Mouse (Mus musculus) hindbrain, postnatal 0 days (tissue): ENCODE measurements around the gene Olfr1312. TPM values are rescaled to one million over a fixed set of nuclear protein-coding genes. Genes with fewer than 3 reads are reported as not detected.
"Not testable (repeated sequence)": the region's sequence is repeated elsewhere in the genome, so short reads cannot be mapped to it uniquely, and the experiment has no call there.

Experiments used
- ATAC-seq: fragments of 200-750 bp; cut with Nextera tagmentation; 2 replicates; pipeline ENCODE4 v1.8.0; 2017; ENCODE audit warnings: mild to moderate bottlenecking, moderate TSS enrichment, moderate library complexity
- DNase-seq: peaks from one replicate; pipeline ENCODE4 v3.0.0-alpha.2; 2015; ENCODE audit warnings: low spot score
- H3K27ac ChIP-seq: fragments of 300-500 bp; sonication (generic); 2 replicates; pipeline ENCODE4 v1.5.1; 2014; ENCODE audit warnings: mild to moderate bottlenecking
- H3K27me3 ChIP-seq: fragments of 300-500 bp; sonication (generic); 2 replicates; pipeline ENCODE4 v1.6.1; 2014; ENCODE audit warnings: low read length, mixed read lengths; ENCODE audit not compliant: insufficient read depth
- H3K36me3 ChIP-seq: fragments of 300-500 bp; sonication (generic); 2 replicates; pipeline ENCODE4 v1.6.1; 2014; ENCODE audit warnings: low read length, mixed read lengths; ENCODE audit not compliant: insufficient read depth
- H3K4me1 ChIP-seq: fragments of 300-500 bp; sonication (generic); 2 replicates; pipeline ENCODE4 v1.6.1; 2014; ENCODE audit warnings: antibody characterized with exemption, low read length, mixed read lengths; ENCODE audit not compliant: insufficient read depth
- H3K4me2 ChIP-seq: fragments of 300-500 bp; sonication (generic); 2 replicates; pipeline ENCODE4 v1.6.1; 2014; ENCODE audit warnings: low read depth, mild to moderate bottlenecking, low read length, moderate library complexity, mixed read lengths
- H3K4me3 ChIP-seq: fragments of 300-500 bp; sonication (generic); 2 replicates; pipeline ENCODE4 v1.5.1; 2014; ENCODE audit warnings: low read length
- H3K9ac ChIP-seq: fragments of 300-500 bp; sonication (generic); replicated peaks from 2 replicates; pipeline ENCODE4 v1.6.1; 2014; ENCODE audit warnings: mild to moderate bottlenecking, low read length, moderate library complexity, mixed read lengths
- H3K9me3 ChIP-seq: fragments of 300-500 bp; sonication (generic); 2 replicates; pipeline ENCODE4 v1.6.1; 2016; ENCODE audit warnings: low read length, mixed read lengths
- CTCF ChIP-seq: IDR thresholded peaks from 2 replicates; pipeline ENCODE4 v1.5.1; 2016; ENCODE audit warnings: antibody characterized with exemption, control low read depth, low read depth
- WGBS: fragments of 180-500 bp; shearing (Covaris S2); extraction: QIAGEN DNeasy Blood & Tissue Kit; methylation state at CpG from one replicate; pipeline ENCODE4 v1.1.7; 2014; 5-methylcytosine and 5-hydroxymethylcytosine counted together
- polyA plus RNA-seq: library from polyadenylated mRNA; unstranded; fragments of >200 nt; fragmentation: Nextera tagmentation; extraction: Ambion mirVana; gene quantifications from 2 replicates; pipeline ENCODE4 v1.2.1, GENCODE M21; 2015
- total RNA-seq: library from RNA; depleted of rRNA; stranded (reverse); fragments of >200 nt; gene quantifications from 2 replicates; pipeline ENCODE4 v1.2.3, GENCODE M21; 2014; rRNA removed

The Olfr1312 gene
- total RNA-seq: not detected in 2 replicates
- polyA plus RNA-seq: not detected in 2 replicates

- no peak within 1 kb of the TSS for H3K9ac ChIP-seq
- 33% methylated on average over 1 of the region's 1 CpGs for WGBS
- TF ChIP-seq CTCF: no peak
- no peak within 1 kb of the TSS for H3K27ac ChIP-seq
- H3K4me1 ChIP-seq: no peaks in the 10 kb centered on the region
- H3K4me3 ChIP-seq: no peak within 1 kb of the TSS
- H3K4me2 ChIP-seq: no peak within 1 kb of the TSS
- no peaks in the 10 kb centered on the region for H3K9me3 ChIP-seq
- no peak for ATAC-seq
- no peaks in the 10 kb centered on the region for H3K27me3 ChIP-seq
- DNase-seq: no peak
- H3K36me3 ChIP-seq: no peaks in the 10 kb centered on the region
Measured at GRCm38 (mm10) chr2:112050138-112050537, at the start of gene Olfr1312. Olfr1312 (minus strand) TSS chr2:112050238.

- Histone ChIP-seq H3K9ac (no peak within 1 kb of the TSS), H3K4me3 (no peak within 1 kb of the TSS), H3K36me3 (no peaks in the 10 kb centered on the region), H3K27me3 (no peaks in the 10 kb centered on the region), H3K4me1 (no peaks in the 10 kb centered on the region), H3K27ac (no peak within 1 kb of the TSS), H3K4me2 (no peak within 1 kb of the TSS), H3K9me3 (no peaks in the 10 kb centered on the region)
- DNase-seq (no peak), ATAC-seq (no peak)
- no peak for TF ChIP-seq CTCF
Measured at GRCm38 (mm10) chr2:112096681-112097080, 46.6 kb upstream of the Olfr1312 start, which contains the start of gene Olfr1314. Olfr1314 (minus strand) TSS chr2:112096781.

- H3K36me3 ChIP-seq: no peaks in the 10 kb centered on the region
- no peak within 1 kb of the TSS for H3K9ac ChIP-seq
- ATAC-seq: no peak
- H3K4me1 ChIP-seq: no peaks in the 10 kb centered on the region
- H3K27ac ChIP-seq: no peak within 1 kb of the TSS
- no peaks in the 10 kb centered on the region for H3K27me3 ChIP-seq
- TF ChIP-seq CTCF: no peak
- DNase-seq: no peak
- no peak within 1 kb of the TSS for H3K4me2 ChIP-seq
- H3K9me3 ChIP-seq: no peaks in the 10 kb centered on the region
- no peak within 1 kb of the TSS for H3K4me3 ChIP-seq
Measured at GRCm38 (mm10) chr2:112077743-112078142, 27.7 kb upstream of the Olfr1312 start, which contains the start of gene Olfr1313. Olfr1313 (minus strand) TSS chr2:112077843.

- H3K4me3 ChIP-seq, H3K27me3 ChIP-seq, H3K4me2 ChIP-seq, H3K36me3 ChIP-seq, ATAC-seq, H3K9me3 ChIP-seq, H3K9ac ChIP-seq, H3K27ac ChIP-seq, H3K4me1 ChIP-seq, DNase-seq: not testable (repeated sequence)
- WGBS: 46% methylated on average over 6 of the region's 6 CpGs
Measured at GRCm38 (mm10) chr2:112026971-112027370, 23.1 kb downstream of the Olfr1312 start.

- no peak within 1 kb of the TSS for H3K4me3 ChIP-seq
- no peaks in the 10 kb centered on the region for H3K36me3 ChIP-seq
- no peak for TF ChIP-seq CTCF
- no peak within 1 kb of the TSS for H3K4me2 ChIP-seq
- no peaks in the 10 kb centered on the region for H3K9me3 ChIP-seq
- WGBS: 89% methylated on average over 2 of the region's 2 CpGs
- no peaks in the 10 kb centered on the region for H3K27me3 ChIP-seq
- no peak for ATAC-seq
- no peak for DNase-seq
- H3K4me1 ChIP-seq: no peaks in the 10 kb centered on the region
- no peak within 1 kb of the TSS for H3K9ac ChIP-seq
- no peak within 1 kb of the TSS for H3K27ac ChIP-seq
Measured at GRCm38 (mm10) chr2:112024312-112024711, 25.7 kb downstream of the Olfr1312 start, which contains the start of gene Olfr1311. Olfr1311 (minus strand) TSS chr2:112024412.

- Histone ChIP-seq H3K27me3 (no peaks in the 10 kb centered on the region), H3K9me3 (0 out of 2 replicates have a peak, but pooled peaks cover 2% of the 10 kb centered on the region), H3K9ac (no peak overlapping the region), H3K4me2 (no peak overlapping the region), H3K36me3 (no peaks in the 10 kb centered on the region), H3K27ac (no peak overlapping the region), H3K4me1 (no peaks in the 10 kb centered on the region), H3K4me3 (no peak overlapping the region)
- ATAC-seq (no peak), DNase-seq (no peak)
- 81% methylated on average over 3 of the region's 3 CpGs for WGBS
- no peak for TF ChIP-seq CTCF
Measured at GRCm38 (mm10) chr2:112014900-112015299, 35.1 kb downstream of the Olfr1312 start.

GRCm38 (mm10) chr2:112012608-112013007, 37.4 kb downstream of the Olfr1312 start, which contains the start of gene Olfr1310:
Olfr1310 (minus strand) TSS chr2:112012708.
- H3K36me3 ChIP-seq: no peaks in the 10 kb centered on the region
- no peak within 1 kb of the TSS for H3K9ac ChIP-seq
- no peaks in the 10 kb centered on the region for H3K4me1 ChIP-seq
- H3K9me3 ChIP-seq: 0 out of 2 replicates have a peak, but pooled peaks cover 2% of the 10 kb centered on the region
- no peak within 1 kb of the TSS for H3K4me2 ChIP-seq
- DNase-seq (no peak), ATAC-seq (no peak)
- no peak within 1 kb of the TSS for H3K4me3 ChIP-seq
- no peak for TF ChIP-seq CTCF
- H3K27me3 ChIP-seq: no peaks in the 10 kb centered on the region
- no peak within 1 kb of the TSS for H3K27ac ChIP-seq
